Mouse (Mus musculus): ENCODE measurements at regions not wholly inside any gene's neighbourhood (a gene's known extent, or its start where the extent isn't known, plus 50 kb on each side); places are given as distances from the start of the nearest gene placed in this dataset.
"Not testable (repeated sequence)": the region's sequence is repeated elsewhere in the genome, so short reads cannot be mapped to it uniquely, and the experiment has no call there.

GRCm38 (mm10) chr9:82300046-82300445 is 436.6 kb downstream of the Mei4 start:
- no peaks in the 10 kb centered on the region for H3K9me3 ChIP-seq (ENCODE audit: control insufficient read depth, low read length)
- H3K4me2 ChIP-seq (ENCODE audit: low read depth, low read length), result no peak overlapping the region
- H3K27ac ChIP-seq (replicated peaks; ENCODE audit: low read depth, low read length), result no peak overlapping the region
- H3K4me1 ChIP-seq (ENCODE audit: control insufficient read depth, insufficient read depth, low read length), result no peaks in the 10 kb centered on the region
- DNase-seq (ENCODE audit: low spot score), result no peak
- H3K9ac ChIP-seq (ENCODE audit: low read depth, low read length), result no peak overlapping the region
- no peaks in the 10 kb centered on the region for H3K27me3 ChIP-seq (replicated peaks; ENCODE audit: control insufficient read depth, insufficient read depth, low read length)
- H3K36me3 ChIP-seq (ENCODE audit: control insufficient read depth, insufficient read depth, low read length), result no peaks in the 10 kb centered on the region
- ATAC-seq (ENCODE audit: low read depth), result no peak
- WGBS, result 83% methylated on average over 2 of the region's 2 CpGs
- H3K4me3 ChIP-seq (ENCODE audit: low read depth, low read length), result no peak overlapping the region

DNA sequence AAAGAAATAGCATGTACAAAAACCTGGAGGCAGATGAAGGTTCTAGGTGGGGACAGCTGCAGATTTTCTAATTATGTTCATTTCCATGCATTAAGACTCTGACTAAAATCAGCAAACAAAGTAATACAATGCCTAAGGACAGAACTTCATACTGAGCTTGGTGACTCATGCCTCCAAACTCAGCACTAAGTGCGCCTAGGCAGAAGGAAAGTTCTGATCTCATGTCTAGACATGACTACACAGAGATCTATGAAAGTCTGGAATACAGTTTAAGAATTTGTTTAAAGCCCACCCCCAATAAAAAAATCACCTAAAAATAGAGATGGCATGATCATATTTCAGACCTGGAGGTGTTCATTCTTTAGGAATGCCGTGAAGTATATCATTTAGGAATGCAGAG is 442.8 kb downstream of the Mei4 start:
- H3K27ac ChIP-seq (replicated peaks; ENCODE audit: low read depth, low read length), result no peak overlapping the region
- no peaks in the 10 kb centered on the region for H3K36me3 ChIP-seq (ENCODE audit: control insufficient read depth, insufficient read depth, low read length)
- H3K4me3 ChIP-seq (ENCODE audit: low read depth, low read length), result no peak overlapping the region
- H3K4me1 ChIP-seq (ENCODE audit: control insufficient read depth, insufficient read depth, low read length), result no peaks in the 10 kb centered on the region
- H3K27me3 ChIP-seq (replicated peaks; ENCODE audit: control insufficient read depth, insufficient read depth, low read length), result no peaks in the 10 kb centered on the region
- DNase-seq (ENCODE audit: low spot score) (peak; percentile 72), ATAC-seq (ENCODE audit: low read depth) (peak; percentile 74)
- H3K9me3 ChIP-seq (ENCODE audit: control insufficient read depth, low read length), result no peaks in the 10 kb centered on the region
- H3K9ac ChIP-seq (ENCODE audit: low read depth, low read length), result no peak overlapping the region
- H3K4me2 ChIP-seq (ENCODE audit: low read depth, low read length), result no peak overlapping the region
- WGBS, result 54% methylated on average over 2 of the region's 2 CpGs

GRCm38 (mm10) chr9:82312466-82312865 is 449.0 kb downstream of the Mei4 start:
- H3K27me3 ChIP-seq (replicated peaks; ENCODE audit: control insufficient read depth, insufficient read depth, low read length), result no peaks in the 10 kb centered on the region
- ATAC-seq (ENCODE audit: low read depth), result no peak
- no peak for DNase-seq (ENCODE audit: low spot score)
- WGBS, result 80% methylated on average over 2 of the region's 2 CpGs
- H3K9me3 ChIP-seq (ENCODE audit: control insufficient read depth, low read length), result no peaks in the 10 kb centered on the region
- H3K9ac ChIP-seq (ENCODE audit: low read depth, low read length), result no peak overlapping the region
- H3K36me3 ChIP-seq (ENCODE audit: control insufficient read depth, insufficient read depth, low read length), result no peaks in the 10 kb centered on the region
- no peak overlapping the region for H3K4me2 ChIP-seq (ENCODE audit: low read depth, low read length)
- no peaks in the 10 kb centered on the region for H3K4me1 ChIP-seq (ENCODE audit: control insufficient read depth, insufficient read depth, low read length)
- no peak overlapping the region for H3K4me3 ChIP-seq (ENCODE audit: low read depth, low read length)
- H3K27ac ChIP-seq (replicated peaks; ENCODE audit: low read depth, low read length), result no peak overlapping the region

DNA sequence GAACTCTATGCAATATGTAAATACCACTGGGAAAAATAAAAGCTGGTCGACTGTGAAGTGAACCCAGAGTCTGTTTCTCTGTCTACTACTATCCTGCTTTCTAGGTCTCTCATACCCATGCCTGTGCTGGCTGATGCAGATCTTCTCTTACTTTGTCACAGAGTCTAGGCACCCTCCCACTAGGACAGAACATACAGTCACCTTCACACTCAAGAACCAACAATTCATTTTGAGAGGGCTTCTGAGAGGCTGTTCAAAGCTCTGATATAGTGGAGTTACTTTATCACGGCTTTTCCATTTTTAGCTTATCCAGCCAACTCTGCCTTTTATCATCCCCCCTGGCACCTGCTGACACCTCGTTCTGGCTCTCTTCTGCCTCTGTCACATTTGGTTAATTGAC is 477.0 kb downstream of the Mei4 start:
- H3K36me3 ChIP-seq (ENCODE audit: control insufficient read depth, insufficient read depth, low read length), result no peaks in the 10 kb centered on the region
- no peaks in the 10 kb centered on the region for H3K4me1 ChIP-seq (ENCODE audit: control insufficient read depth, insufficient read depth, low read length)
- ATAC-seq (ENCODE audit: low read depth) (no peak), DNase-seq (ENCODE audit: low spot score) (no peak)
- WGBS, result 80% methylated on average over 3 of the region's 3 CpGs
- no peak overlapping the region for H3K9ac ChIP-seq (ENCODE audit: low read depth, low read length)
- no peak overlapping the region for H3K27ac ChIP-seq (replicated peaks; ENCODE audit: low read depth, low read length)
- no peak overlapping the region for H3K4me3 ChIP-seq (ENCODE audit: low read depth, low read length)
- no peaks in the 10 kb centered on the region for H3K9me3 ChIP-seq (ENCODE audit: control insufficient read depth, low read length)
- H3K27me3 ChIP-seq (replicated peaks; ENCODE audit: control insufficient read depth, insufficient read depth, low read length), result no peaks in the 10 kb centered on the region
- H3K4me2 ChIP-seq (ENCODE audit: low read depth, low read length), result no peak overlapping the region

DNA sequence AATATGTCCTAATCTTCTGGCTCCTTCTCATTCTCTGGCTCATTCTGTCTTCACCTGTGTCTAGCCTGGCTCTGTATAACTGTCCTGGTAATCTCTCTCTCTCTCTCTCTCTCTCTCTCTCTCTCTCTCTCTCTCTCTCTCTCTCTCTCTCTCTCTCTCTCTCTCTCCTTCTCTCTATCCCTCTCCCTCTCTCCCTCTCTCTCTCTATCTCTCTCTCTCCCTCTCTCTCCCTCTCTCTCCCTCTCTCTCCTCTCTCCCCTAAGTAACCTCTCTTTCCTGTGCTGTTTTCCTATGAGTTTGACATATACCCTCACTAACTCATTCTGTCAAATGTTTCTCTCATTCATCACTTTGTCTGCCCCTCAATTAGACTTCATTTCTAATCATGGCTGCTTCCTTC is 478.6 kb upstream of the Irak1bp1 start:
- H3K27ac ChIP-seq (replicated peaks; ENCODE audit: low read depth, low read length); DNase-seq (ENCODE audit: low spot score); ATAC-seq (ENCODE audit: low read depth); H3K4me1 ChIP-seq (ENCODE audit: control insufficient read depth, insufficient read depth, low read length); H3K9ac ChIP-seq (ENCODE audit: low read depth, low read length); H3K4me2 ChIP-seq (ENCODE audit: low read depth, low read length); H3K4me3 ChIP-seq (ENCODE audit: low read depth, low read length); H3K27me3 ChIP-seq (replicated peaks; ENCODE audit: control insufficient read depth, insufficient read depth, low read length); H3K36me3 ChIP-seq (ENCODE audit: control insufficient read depth, insufficient read depth, low read length); H3K9me3 ChIP-seq (ENCODE audit: control insufficient read depth, low read length): not testable (repeated sequence)

- Histone ChIP-seq H3K27me3 (replicated peaks; ENCODE audit: control insufficient read depth, insufficient read depth, low read length) (no peaks in the 10 kb centered on the region), H3K4me2 (ENCODE audit: low read depth, low read length) (no peak overlapping the region), H3K27ac (replicated peaks; ENCODE audit: low read depth, low read length) (no peak overlapping the region), H3K36me3 (ENCODE audit: control insufficient read depth, insufficient read depth, low read length) (no peaks in the 10 kb centered on the region), H3K4me1 (ENCODE audit: control insufficient read depth, insufficient read depth, low read length) (no peaks in the 10 kb centered on the region), H3K9me3 (ENCODE audit: control insufficient read depth, low read length) (no peaks in the 10 kb centered on the region), H3K4me3 (ENCODE audit: low read depth, low read length) (no peak overlapping the region), H3K9ac (ENCODE audit: low read depth, low read length) (no peak overlapping the region)
- WGBS, result 75% methylated on average over 2 of the region's 2 CpGs
- ATAC-seq (ENCODE audit: low read depth) (no peak), DNase-seq (ENCODE audit: low spot score) (no peak)
Observed at GRCm38 (mm10) chr9:82359573-82359972, 469.8 kb upstream of the Irak1bp1 start.

DNA sequence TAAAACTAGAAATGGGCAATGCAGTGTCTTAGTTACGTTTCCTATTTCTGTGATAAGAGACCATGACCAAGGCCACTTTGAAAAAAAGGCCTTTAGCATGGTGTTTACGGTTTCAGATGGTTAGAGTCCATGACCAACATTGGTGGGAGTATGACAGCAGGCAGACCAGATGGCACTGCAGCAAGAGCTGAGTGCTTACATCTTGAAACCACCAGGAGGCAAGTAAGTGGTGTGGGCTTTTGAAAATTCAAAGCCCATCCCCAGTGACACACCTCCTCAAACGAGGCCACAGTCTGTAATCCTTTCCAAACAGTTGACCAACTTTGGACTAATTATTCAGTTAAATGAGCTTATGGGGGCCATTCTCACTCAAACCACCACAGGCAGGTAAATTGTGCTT is 427.0 kb upstream of the Irak1bp1 start:
- H3K9ac ChIP-seq (ENCODE audit: low read depth, low read length), result no peak overlapping the region
- H3K36me3 ChIP-seq (ENCODE audit: control insufficient read depth, insufficient read depth, low read length), result no peaks in the 10 kb centered on the region
- no peak overlapping the region for H3K4me3 ChIP-seq (ENCODE audit: low read depth, low read length)
- no peak overlapping the region for H3K27ac ChIP-seq (replicated peaks; ENCODE audit: low read depth, low read length)
- no peak for DNase-seq (ENCODE audit: low spot score)
- no peaks in the 10 kb centered on the region for H3K27me3 ChIP-seq (replicated peaks; ENCODE audit: control insufficient read depth, insufficient read depth, low read length)
- ATAC-seq (ENCODE audit: low read depth), result no peak
- H3K4me2 ChIP-seq (ENCODE audit: low read depth, low read length), result no peak overlapping the region
- no peaks in the 10 kb centered on the region for H3K4me1 ChIP-seq (ENCODE audit: control insufficient read depth, insufficient read depth, low read length)
- 63% methylated on average over 3 of the region's 3 CpGs for WGBS
- no peaks in the 10 kb centered on the region for H3K9me3 ChIP-seq (ENCODE audit: control insufficient read depth, low read length)

DNA sequence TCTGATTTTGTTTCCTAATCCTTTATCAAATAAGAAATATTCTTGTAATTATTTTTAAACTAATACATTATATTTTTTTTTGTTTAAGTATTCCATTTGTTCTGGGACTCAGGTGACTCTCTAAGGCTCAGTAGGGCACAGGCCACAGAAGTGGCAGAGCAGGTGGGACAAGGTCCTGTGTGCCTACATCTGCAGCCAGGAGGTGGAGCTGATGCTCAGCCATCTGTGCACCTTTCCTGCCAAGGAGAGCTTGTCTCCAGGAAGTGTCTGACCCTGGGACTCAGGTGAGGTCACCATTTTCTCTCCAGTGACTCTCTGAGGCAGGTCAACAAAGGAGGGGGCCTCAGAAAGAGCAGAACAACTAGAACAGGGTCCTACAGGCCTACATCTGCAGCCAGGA is 425.3 kb upstream of the Irak1bp1 start:
- H3K9me3 ChIP-seq (ENCODE audit: control insufficient read depth, low read length), result no peaks in the 10 kb centered on the region
- H3K9ac ChIP-seq (ENCODE audit: low read depth, low read length), result no peak overlapping the region
- ATAC-seq (ENCODE audit: low read depth), result peak; percentile 18; the same call in 1 of the 2 replicates
- H3K4me3 ChIP-seq (ENCODE audit: low read depth, low read length), result no peak overlapping the region
- H3K4me1 ChIP-seq (ENCODE audit: control insufficient read depth, insufficient read depth, low read length), result no peaks in the 10 kb centered on the region
- no peak overlapping the region for H3K27ac ChIP-seq (replicated peaks; ENCODE audit: low read depth, low read length)
- no peaks in the 10 kb centered on the region for H3K27me3 ChIP-seq (replicated peaks; ENCODE audit: control insufficient read depth, insufficient read depth, low read length)
- no peak overlapping the region for H3K4me2 ChIP-seq (ENCODE audit: low read depth, low read length)
- DNase-seq (ENCODE audit: low spot score), result peak; percentile 22
- H3K36me3 ChIP-seq (ENCODE audit: control insufficient read depth, insufficient read depth, low read length), result no peaks in the 10 kb centered on the region

GRCm38 (mm10) chr9:82407177-82407576 is 422.2 kb upstream of the Irak1bp1 start:
- H3K27ac ChIP-seq (replicated peaks; ENCODE audit: low read depth, low read length), result no peak overlapping the region
- no peaks in the 10 kb centered on the region for H3K36me3 ChIP-seq (ENCODE audit: control insufficient read depth, insufficient read depth, low read length)
- no peaks in the 10 kb centered on the region for H3K4me1 ChIP-seq (ENCODE audit: control insufficient read depth, insufficient read depth, low read length)
- 73% methylated on average over 3 of the region's 3 CpGs for WGBS
- no peaks in the 10 kb centered on the region for H3K27me3 ChIP-seq (replicated peaks; ENCODE audit: control insufficient read depth, insufficient read depth, low read length)
- no peak for DNase-seq (ENCODE audit: low spot score)
- H3K9ac ChIP-seq (ENCODE audit: low read depth, low read length), result no peak overlapping the region
- H3K4me3 ChIP-seq (ENCODE audit: low read depth, low read length), result no peak overlapping the region
- no peak for ATAC-seq (ENCODE audit: low read depth)
- H3K4me2 ChIP-seq (ENCODE audit: low read depth, low read length), result no peak overlapping the region
- no peaks in the 10 kb centered on the region for H3K9me3 ChIP-seq (ENCODE audit: control insufficient read depth, low read length)

All from embryonic facial prominence, embryonic 14.5 days (tissue).